Mouse (Mus musculus) testis, adult 2 months (tissue): ENCODE measurements around the gene Ybx2.

Experiments
- CTCF ChIP-seq: fragments of 200-500 bp; IDR thresholded peaks from 2 replicates; pipeline ENCODE4 v1.5.1; 2012; ENCODE audit warnings: low read depth, mild to moderate bottlenecking, inconsistent platforms, low read length, moderate library complexity; ENCODE audit not compliant: control insufficient read depth, insufficient read depth, insufficient replicate concordance
- POLR2A ChIP-seq: fragments of 200-500 bp; IDR thresholded peaks from 2 replicates; pipeline ENCODE4 v1.6.1; 2012; ENCODE audit warnings: low read depth, mild to moderate bottlenecking, inconsistent platforms, low read length, moderate library complexity; ENCODE audit not compliant: control insufficient read depth

GRCm38 (mm10) chr11:69936156-69936555, 560 bp downstream of the Ybx2 start:
- TF ChIP-seq CTCF (no peak), POLR2A (no peak)
